Mouse (Mus musculus): ENCODE results near the gene Hist1h1a. TPM values are rescaled to one million over a fixed set of nuclear protein-coding genes. Genes with fewer than 3 reads are reported as not detected.

Hist1h1a gene
- polyA plus RNA-seq, 1 experiment from 2014 or later, result 7.4 TPM

DNA sequence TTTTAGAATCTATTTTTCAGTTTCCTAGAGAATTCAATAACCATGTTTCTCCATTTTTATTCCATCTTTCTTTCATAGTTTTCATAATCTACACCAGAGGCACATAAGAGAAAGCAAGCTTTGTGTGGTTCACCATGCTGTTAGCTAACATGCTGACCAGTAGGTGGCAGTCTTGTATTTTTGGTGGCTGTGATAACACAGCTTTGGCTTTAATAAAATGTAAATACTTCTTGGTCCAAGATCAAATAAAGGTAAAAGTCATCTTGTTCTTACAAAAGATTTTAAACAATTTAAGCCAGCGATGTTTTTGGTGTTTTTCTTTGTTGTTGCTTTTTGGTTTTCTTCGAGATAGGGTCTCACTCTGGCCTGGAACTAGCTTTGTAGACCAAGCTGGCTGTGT lies 29.1 kb downstream of the Hist1h1a start:
- no peaks in the 10 kb centered on the region for H3K36me3 ChIP-seq
- no peak overlapping the region for H3K27ac ChIP-seq
- H3K27me3 ChIP-seq, result no peaks in the 10 kb centered on the region
- H3K4me2 ChIP-seq, result no peak overlapping the region
- ATAC-seq (ENCODE audit: insufficient number of reproducible peaks, insufficient read depth, low FRiP score, low TSS enrichment, low read depth), result no peak
- H3K4me3 ChIP-seq (replicated peaks), result no peak overlapping the region
- no peaks in the 10 kb centered on the region for H3K9me3 ChIP-seq
- 42% methylated on average over 2 of the region's 2 CpGs for WGBS
- H3K4me1 ChIP-seq (replicated peaks), result peaks cover 1% of the 10 kb centered on the region; the same call in 1 of the 2 replicates
- H3K9ac ChIP-seq (replicated peaks), result no peak overlapping the region

DNA sequence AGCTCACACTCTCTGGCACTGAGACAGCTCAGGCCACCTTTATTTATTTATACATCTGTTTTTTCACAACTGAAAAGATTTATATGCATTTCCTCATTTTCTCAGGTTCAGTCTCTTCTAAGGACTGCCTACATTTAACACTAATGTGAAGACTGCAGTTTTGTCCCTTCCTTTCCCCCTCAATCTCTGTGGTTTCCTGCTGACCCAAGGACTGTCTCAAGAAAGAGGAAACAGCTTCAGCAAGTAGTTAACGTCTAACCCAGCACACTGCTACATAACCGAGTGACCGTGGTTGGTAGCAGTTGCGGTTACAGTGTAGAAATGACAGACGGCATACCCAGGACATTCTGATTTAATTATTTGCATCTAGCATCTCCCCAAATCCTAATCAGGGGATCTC lies 35.9 kb downstream of the Hist1h1a start:
- H3K4me2 ChIP-seq, result no peak overlapping the region
- ATAC-seq (ENCODE audit: insufficient number of reproducible peaks, insufficient read depth, low FRiP score, low TSS enrichment, low read depth), result no peak
- no peaks in the 10 kb centered on the region for H3K9me3 ChIP-seq
- WGBS, result 59% methylated on average over 5 of the region's 5 CpGs
- peaks cover 21% of the 10 kb centered on the region for H3K4me1 ChIP-seq (replicated peaks)
- H3K27ac ChIP-seq, result no peak overlapping the region
- H3K36me3 ChIP-seq, result no peaks in the 10 kb centered on the region
- H3K27me3 ChIP-seq, result no peaks in the 10 kb centered on the region
- H3K9ac ChIP-seq (replicated peaks), result no peak overlapping the region
- no peak overlapping the region for H3K4me3 ChIP-seq (replicated peaks)

DNA sequence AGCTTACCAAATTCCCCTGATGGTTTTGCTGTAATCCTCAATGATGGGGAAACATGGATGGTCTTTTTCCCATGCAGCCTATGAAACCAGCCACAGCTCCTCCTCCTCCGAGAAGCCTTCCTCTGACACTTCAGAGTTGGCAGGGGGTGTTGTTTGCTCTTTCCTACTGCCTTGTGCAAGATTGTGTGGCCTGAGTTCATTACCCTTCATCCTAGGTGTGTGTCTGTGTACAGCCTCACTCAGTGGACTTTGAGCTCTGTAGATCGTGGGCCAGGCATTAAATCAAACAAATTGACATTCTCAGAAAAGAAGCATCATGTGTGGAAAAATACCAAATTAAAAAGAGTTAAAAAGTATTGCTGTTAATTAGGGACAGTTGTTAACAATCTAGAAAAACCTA lies 41.1 kb downstream of the Hist1h1a start:
- no peaks in the 10 kb centered on the region for H3K27me3 ChIP-seq
- no peak overlapping the region for H3K4me2 ChIP-seq
- WGBS, result 67% methylated on average over 2 of the region's 2 CpGs
- H3K4me1 ChIP-seq (replicated peaks), result peaks cover 2% of the 10 kb centered on the region; the same call in 1 of the 2 replicates
- no peak for ATAC-seq (ENCODE audit: insufficient number of reproducible peaks, insufficient read depth, low FRiP score, low TSS enrichment, low read depth)
- H3K9me3 ChIP-seq, result no peaks in the 10 kb centered on the region
- no peak overlapping the region for H3K4me3 ChIP-seq (replicated peaks)
- no peak overlapping the region for H3K27ac ChIP-seq
- no peak overlapping the region for H3K9ac ChIP-seq (replicated peaks)
- no peaks in the 10 kb centered on the region for H3K36me3 ChIP-seq

DNA sequence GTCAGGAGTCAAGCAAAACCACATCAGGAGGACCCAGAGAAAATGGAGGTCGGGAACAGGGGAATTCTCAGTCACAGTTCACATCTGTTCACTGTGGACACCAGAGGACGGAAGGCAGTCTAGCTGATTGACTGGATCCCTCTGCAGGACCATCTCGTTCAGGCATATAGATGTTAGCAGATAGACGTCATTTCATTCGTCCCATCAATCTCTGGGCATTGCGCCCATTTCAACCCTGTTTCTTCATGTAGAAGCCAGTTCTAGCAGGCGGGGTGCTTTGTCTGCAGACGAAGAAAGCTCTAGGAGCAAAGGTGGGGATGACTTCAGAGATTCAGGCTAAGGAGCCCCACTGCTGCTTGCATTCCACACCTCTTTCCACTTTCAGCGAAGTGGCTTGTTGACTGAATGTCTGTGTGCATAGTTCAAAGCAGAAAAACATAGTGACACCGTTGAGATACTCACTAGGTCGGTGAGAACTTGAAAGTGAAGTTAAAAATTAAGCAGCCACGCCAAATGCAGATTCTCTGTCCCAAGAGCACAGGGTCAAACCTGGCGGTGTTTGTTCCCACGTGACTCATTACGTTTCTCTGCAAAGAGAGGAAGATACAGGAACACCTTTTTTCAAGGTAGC lies 43.1 kb downstream of the Hist1h1a start, which contains the start of gene Slc17a2:
Gene Slc17a2 (plus strand): TSS at position 572 of the 631 bp plus-strand sequence.
- 86% methylated on average over 15 of the region's 15 CpGs for WGBS
- H3K4me3 ChIP-seq (replicated peaks), result no peak within 1 kb of the TSS
- H3K9ac ChIP-seq (replicated peaks), result no peak within 1 kb of the TSS
- ATAC-seq (ENCODE audit: insufficient number of reproducible peaks, insufficient read depth, low FRiP score, low TSS enrichment, low read depth), result no peak
- H3K4me1 ChIP-seq (replicated peaks), result no peaks in the 10 kb centered on the region
- H3K9me3 ChIP-seq, result no peaks in the 10 kb centered on the region
- no peaks in the 10 kb centered on the region for H3K27me3 ChIP-seq
- no peak within 1 kb of the TSS for H3K27ac ChIP-seq
- H3K36me3 ChIP-seq, result no peaks in the 10 kb centered on the region
- no peak within 1 kb of the TSS for H3K4me2 ChIP-seq

Small RNA genes within 50 kb of the gene (microRNA-seq; reads per million reads assigned to microRNA genes)
- gene Gm44314 (not detected), gene Gm44484 (not detected)

Other genes with a start within 250 kb of the Hist1h1a start
- 6.0 and 9.0 TPM in 2 replicates for gene Hist1h4h, start 232.6 kb upstream of the Hist1h1a start, polyA plus RNA-seq (2016; fragmentation: Nextera tagmentation; extraction: Ambion mirVana)
- gene Hist1h2af, start 229.8 kb upstream of the Hist1h1a start, polyA plus RNA-seq (2016; fragmentation: Nextera tagmentation; extraction: Ambion mirVana), result 9.8 and 16.3 TPM in 2 replicates
- 10.5 and 17.3 TPM in 2 replicates for gene Hist1h3g, start 228.2 kb upstream of the Hist1h1a start, polyA plus RNA-seq (2016; fragmentation: Nextera tagmentation; extraction: Ambion mirVana)
- gene Hist1h2bh, start 220.3 kb upstream of the Hist1h1a start, polyA plus RNA-seq (2016; fragmentation: Nextera tagmentation; extraction: Ambion mirVana), result 1.4 TPM in 2 replicates
- 2.1 and 3.2 TPM in 2 replicates for gene Hist1h3f, start 219.6 kb upstream of the Hist1h1a start, polyA plus RNA-seq (2016; fragmentation: Nextera tagmentation; extraction: Ambion mirVana)
- gene Hist1h4f, start 212.0 kb upstream of the Hist1h1a start, polyA plus RNA-seq (2016; fragmentation: Nextera tagmentation; extraction: Ambion mirVana), result 2.7 and 3.6 TPM in 2 replicates
- 0.58 and 0.80 TPM in 2 replicates for gene Hist1h1d, start 210.4 kb upstream of the Hist1h1a start, polyA plus RNA-seq (2016; fragmentation: Nextera tagmentation; extraction: Ambion mirVana)
- gene Hist1h3e, start 201.3 kb upstream of the Hist1h1a start, polyA plus RNA-seq (2016; fragmentation: Nextera tagmentation; extraction: Ambion mirVana), result 11.1 and 12.8 TPM in 2 replicates
- 153 and 213 TPM in 2 replicates for gene Hist1h2ae, start 192.4 kb upstream of the Hist1h1a start, polyA plus RNA-seq (2016; fragmentation: Nextera tagmentation; extraction: Ambion mirVana)
- 16.5 and 25.4 TPM in 2 replicates for gene Hist1h2bg, start 192.3 kb upstream of the Hist1h1a start, polyA plus RNA-seq (2016; fragmentation: Nextera tagmentation; extraction: Ambion mirVana)
- gene Hist1h2bf, start 189.5 kb upstream of the Hist1h1a start, polyA plus RNA-seq (2016; fragmentation: Nextera tagmentation; extraction: Ambion mirVana), result 12.5 and 21.2 TPM in 2 replicates
- gene Hist1h2ad, start 189.3 kb upstream of the Hist1h1a start, polyA plus RNA-seq (2016; fragmentation: Nextera tagmentation; extraction: Ambion mirVana), result 1.9 and 2.7 TPM in 2 replicates
- 9.5 and 11.3 TPM in 2 replicates for gene Hist1h3d, start 187.9 kb upstream of the Hist1h1a start, polyA plus RNA-seq (2016; fragmentation: Nextera tagmentation; extraction: Ambion mirVana)
- gene Hist1h4d, start 182.1 kb upstream of the Hist1h1a start, polyA plus RNA-seq (2016; fragmentation: Nextera tagmentation; extraction: Ambion mirVana), result 139 and 158 TPM in 2 replicates
- 2.2 and 3.7 TPM in 2 replicates for gene Hist1h2be, start 142.5 kb upstream of the Hist1h1a start, polyA plus RNA-seq (2016; fragmentation: Nextera tagmentation; extraction: Ambion mirVana)
- gene Hist1h1e, start 141.1 kb upstream of the Hist1h1a start, polyA plus RNA-seq (2016; fragmentation: Nextera tagmentation; extraction: Ambion mirVana), result 24.6 and 30.8 TPM in 2 replicates
- gene Hist1h2ac, start 79.7 kb upstream of the Hist1h1a start, polyA plus RNA-seq (2016; fragmentation: Nextera tagmentation; extraction: Ambion mirVana), result 1.1 and 1.3 TPM in 2 replicates
- 29.3 and 33.7 TPM in 2 replicates for gene Hist1h2bc, start 79.5 kb upstream of the Hist1h1a start, polyA plus RNA-seq (2016; fragmentation: Nextera tagmentation; extraction: Ambion mirVana)
- gene Hist1h1t, start 67.9 kb upstream of the Hist1h1a start, polyA plus RNA-seq (2016; fragmentation: Nextera tagmentation; extraction: Ambion mirVana), result not detected in 2 replicates
- gene Hist1h4c, start 65.2 kb upstream of the Hist1h1a start, polyA plus RNA-seq (2016; fragmentation: Nextera tagmentation; extraction: Ambion mirVana), result 13.4 and 18.4 TPM in 2 replicates
- gene Hfe, start 52.8 kb upstream of the Hist1h1a start, polyA plus RNA-seq (2016; fragmentation: Nextera tagmentation; extraction: Ambion mirVana), result 3.8 and 4.2 TPM in 2 replicates
- gene Hist1h1c, start 24.9 kb upstream of the Hist1h1a start, polyA plus RNA-seq (2016; fragmentation: Nextera tagmentation; extraction: Ambion mirVana), result 20.1 and 21.4 TPM in 2 replicates
- gene Hist1h3c, start 18.1 kb upstream of the Hist1h1a start, polyA plus RNA-seq (2016; fragmentation: Nextera tagmentation; extraction: Ambion mirVana), result 20.7 and 22.1 TPM in 2 replicates
- gene Hist1h2bb, start 16.9 kb upstream of the Hist1h1a start, polyA plus RNA-seq (2016; fragmentation: Nextera tagmentation; extraction: Ambion mirVana), result 6.3 and 6.7 TPM in 2 replicates
- gene Hist1h2ab, start 12.5 kb upstream of the Hist1h1a start, polyA plus RNA-seq (2016; fragmentation: Nextera tagmentation; extraction: Ambion mirVana), result 77.8 and 92.9 TPM in 2 replicates
- 17.7 and 30.1 TPM in 2 replicates for gene Hist1h3b, start 11.4 kb upstream of the Hist1h1a start, polyA plus RNA-seq (2016; fragmentation: Nextera tagmentation; extraction: Ambion mirVana)
- 9.1 and 10.7 TPM in 2 replicates for gene Hist1h4b, start 6.7 kb upstream of the Hist1h1a start, polyA plus RNA-seq (2016; fragmentation: Nextera tagmentation; extraction: Ambion mirVana)
- 1.2 and 1.4 TPM in 2 replicates for gene Hist1h4a, start 2.4 kb upstream of the Hist1h1a start, polyA plus RNA-seq (2016; fragmentation: Nextera tagmentation; extraction: Ambion mirVana)
- gene Hist1h3a, start 1.3 kb upstream of the Hist1h1a start, polyA plus RNA-seq (2016; fragmentation: Nextera tagmentation; extraction: Ambion mirVana), result 11.9 and 12.8 TPM in 2 replicates
- 0.16 TPM in 1 of 2 replicates, not detected in the other for gene Trim38, start 6.2 kb downstream of the Hist1h1a start, polyA plus RNA-seq (2016; fragmentation: Nextera tagmentation; extraction: Ambion mirVana)
- not detected in 2 replicates for gene Slc17a2, start 43.3 kb downstream of the Hist1h1a start, polyA plus RNA-seq (2016; fragmentation: Nextera tagmentation; extraction: Ambion mirVana)
- gene Slc17a3, start 75.8 kb downstream of the Hist1h1a start, polyA plus RNA-seq (2016; fragmentation: Nextera tagmentation; extraction: Ambion mirVana), result 0.06 TPM in 1 of 2 replicates, not detected in the other
- gene Slc17a1, start 104.1 kb downstream of the Hist1h1a start, polyA plus RNA-seq (2016; fragmentation: Nextera tagmentation; extraction: Ambion mirVana), result not detected in 2 replicates
- gene Slc17a4, start 151.3 kb downstream of the Hist1h1a start, polyA plus RNA-seq (2016; fragmentation: Nextera tagmentation; extraction: Ambion mirVana), result not detected in 2 replicates
- gene Hist1h2ba, start 170.5 kb downstream of the Hist1h1a start, polyA plus RNA-seq (2016; fragmentation: Nextera tagmentation; extraction: Ambion mirVana), result not detected in 2 replicates
- not detected in 2 replicates for gene Hist1h2aa, start 170.8 kb downstream of the Hist1h1a start, polyA plus RNA-seq (2016; fragmentation: Nextera tagmentation; extraction: Ambion mirVana)
- gene Scgn, start 227.5 kb downstream of the Hist1h1a start, polyA plus RNA-seq (2016; fragmentation: Nextera tagmentation; extraction: Ambion mirVana), result not detected in 2 replicates